Comparison of ENCODE assay signal across 8 mouse cellular contexts in the genomic region with DNA sequence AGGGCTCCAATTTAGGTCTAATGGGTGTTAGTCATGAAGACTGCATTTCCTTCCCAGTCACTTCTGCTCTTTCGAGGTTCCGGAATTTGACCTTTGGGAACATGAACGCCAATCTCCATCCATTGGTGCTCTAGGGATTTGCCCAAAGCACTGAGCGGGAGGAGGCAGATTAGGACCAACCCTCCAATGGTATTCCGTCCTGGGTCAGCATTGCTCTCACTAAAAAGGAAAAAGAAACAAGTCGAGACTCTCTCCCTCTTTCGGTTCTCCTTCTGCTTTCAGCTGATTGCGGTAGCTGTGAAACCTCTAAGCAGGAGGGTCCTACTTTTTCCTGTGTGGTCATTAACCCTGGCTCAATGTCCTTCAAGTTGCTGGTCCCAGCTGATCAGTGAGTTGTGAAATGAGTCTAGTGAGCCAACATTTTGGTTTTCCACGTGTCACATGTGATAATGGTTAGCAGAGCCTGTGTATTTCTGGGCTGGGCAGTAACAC. TPM values are rescaled to one million over a fixed set of nuclear protein-coding genes. Genes with fewer than 3 reads are reported as not detected.
DNase-seq lines count a peak whose midpoint lies in the region; ATAC-seq and TF ChIP-seq lines count a peak whose summit lies in the region.

No protein-coding gene starts in this region.

- no peaks in the 10 kb centered on the region for H3K9me3 ChIP-seq in embryonic facial prominence, embryonic 15.5 days (replicated peaks)
- no peaks in the 10 kb centered on the region for H3K9me3 ChIP-seq in hindbrain, embryonic 13.5 days
- H3K9me3 ChIP-seq in liver, embryonic 12.5 days (replicated peaks), result no peaks in the 10 kb centered on the region

- H3K27ac ChIP-seq in thymus, adult 2 months (ENCODE audit: control insufficient read depth, insufficient read depth, low read length), result no peak overlapping the region
- no peak overlapping the region for H3K27ac ChIP-seq in embryonic facial prominence, embryonic 15.5 days (replicated peaks)
- no peak overlapping the region for H3K27ac ChIP-seq in hindbrain, embryonic 13.5 days
- peak overlapping the region; percentile 74; the same call in 1 of the 2 replicates for H3K27ac ChIP-seq in liver, embryonic 12.5 days

- ATAC-seq in embryonic facial prominence, embryonic 15.5 days (ENCODE audit: insufficient number of reproducible peaks, low FRiP score, low TSS enrichment, low read depth), result no peak
- ATAC-seq in hindbrain, embryonic 13.5 days (ENCODE audit: low FRiP score), result no peak
- no peak; the same call in 1 of the 2 replicates for ATAC-seq in liver, embryonic 12.5 days

- H3K36me3 ChIP-seq in thymus, adult 2 months (ENCODE audit: control insufficient read depth, insufficient read depth, low read length), result no peaks in the 10 kb centered on the region
- peaks cover 16% of the 10 kb centered on the region for H3K36me3 ChIP-seq in embryonic facial prominence, embryonic 15.5 days
- H3K36me3 ChIP-seq in hindbrain, embryonic 13.5 days, result peaks cover 14% of the 10 kb centered on the region
- peaks cover 17% of the 10 kb centered on the region for H3K36me3 ChIP-seq in liver, embryonic 12.5 days

- H3K4me3 ChIP-seq in thymus, adult 2 months (ENCODE audit: control insufficient read depth, insufficient read depth, low read length), result peak overlapping the region; percentile 77
- peak overlapping the region; percentile 81 for H3K4me3 ChIP-seq in embryonic facial prominence, embryonic 15.5 days (replicated peaks)
- peak overlapping the region; percentile 98 for H3K4me3 ChIP-seq in hindbrain, embryonic 13.5 days
- H3K4me3 ChIP-seq in liver, embryonic 12.5 days, result peak overlapping the region; percentile 89

- TF ChIP-seq POLR2A in thymus, adult 2 months (IDR thresholded peaks at IDR 0.05; ENCODE audit: control insufficient read depth, extremely low read depth, insufficient read depth, low read length, poor library complexity), result no peak

- DNase-seq in thymus, adult 2 months, result no peak
- DNase-seq in thymus, postnatal 0 days (ENCODE audit: low spot score), result no peak
- DNase-seq in natural killer cell, adult 2 months (ENCODE audit: low spot score in 2 of 2), result peak; percentile 35 to 45
- no peak for DNase-seq in left cerebral cortex, adult 8-10 months (ENCODE audit: low spot score in 2 of 2)
- DNase-seq in thymus, postnatal 10 days (ENCODE audit: low spot score in 2 of 2), result no peak

- H3K27me3 ChIP-seq in thymus, adult 2 months (ENCODE audit: control insufficient read depth, insufficient read depth, low read length), result no peaks in the 10 kb centered on the region
- H3K27me3 ChIP-seq in embryonic facial prominence, embryonic 15.5 days, result no peaks in the 10 kb centered on the region
- no peaks in the 10 kb centered on the region for H3K27me3 ChIP-seq in hindbrain, embryonic 13.5 days
- H3K27me3 ChIP-seq in liver, embryonic 12.5 days (replicated peaks), result no peaks in the 10 kb centered on the region

- H3K4me1 ChIP-seq in thymus, adult 2 months (replicated peaks; ENCODE audit: control insufficient read depth, insufficient read depth, low read length), result peaks cover 12% of the 10 kb centered on the region
- peaks cover 29% of the 10 kb centered on the region for H3K4me1 ChIP-seq in embryonic facial prominence, embryonic 15.5 days
- peaks cover 30% of the 10 kb centered on the region for H3K4me1 ChIP-seq in hindbrain, embryonic 13.5 days (replicated peaks)
- peaks cover 43% of the 10 kb centered on the region for H3K4me1 ChIP-seq in liver, embryonic 12.5 days

- no peak overlapping the region; the same call in 1 of the 2 replicates for H3K9ac ChIP-seq in embryonic facial prominence, embryonic 15.5 days
- H3K9ac ChIP-seq in hindbrain, embryonic 13.5 days, result peak overlapping the region; percentile 94
- peak overlapping the region; percentile 85 for H3K9ac ChIP-seq in liver, embryonic 12.5 days

- TF ChIP-seq CTCF in thymus, adult 2 months (IDR thresholded peaks at IDR 0.05; ENCODE audit: borderline replicate concordance, control insufficient read depth, extremely low read depth, insufficient read depth, low read length, poor library complexity), result no peak

- 3% methylated on average over 9 of the region's 9 CpGs for WGBS in thymus, adult 2 months
- WGBS in embryonic facial prominence, embryonic 15.5 days, result 3% methylated on average over 9 of the region's 9 CpGs
- 15% methylated on average over 9 of the region's 9 CpGs for whole genome bisulfite sequencing in hindbrain, embryonic 13.5 days
- WGBS in liver, embryonic 12.5 days (ENCODE audit: insufficient replicate concordance), result 3% methylated on average over 9 of the region's 9 CpGs

- H3K4me2 ChIP-seq in embryonic facial prominence, embryonic 15.5 days (replicated peaks), result peak overlapping the region; percentile 79
- peak overlapping the region; percentile 82 for H3K4me2 ChIP-seq in hindbrain, embryonic 13.5 days
- peak overlapping the region; percentile 98 for H3K4me2 ChIP-seq in liver, embryonic 12.5 days

RNA-seq across cellular contexts. Expression of a gene that starts 0.9 kb away (rescaled TPM):
- polyA plus RNA-seq in thymus, adult 2 months (2012; rRNA removed), result 72.1 and 123 TPM in 2 replicates
- polyA plus RNA-seq in thymus, postnatal 0 days (2015; fragmentation: Nextera tagmentation; extraction: Ambion mirVana), result 19.6 and 19.8 TPM in 2 replicates
- 51.3 and 52.1 TPM in 2 replicates for polyA plus RNA-seq in embryonic facial prominence, embryonic 15.5 days (2015; fragmentation: Nextera tagmentation; extraction: Ambion mirVana)
- polyA plus RNA-seq in hindbrain, embryonic 13.5 days (2015; fragmentation: Nextera tagmentation; extraction: Ambion mirVana), result 41.3 and 42.6 TPM in 2 replicates
- 20.0 and 20.3 TPM in 2 replicates for polyA plus RNA-seq in liver, embryonic 12.5 days (2016; fragmentation: Nextera tagmentation; extraction: Ambion mirVana)
- 100 to 1,000 TPM in 2 of 4 experiments, 10 to 100 TPM in 2; 87.2 to 126 (median 99.0) TPM for total RNA-seq in left cerebral cortex, adult 8-10 months (2022)

RNA-seq across cellular contexts. Expression of a gene that starts 14.7 kb away (rescaled TPM):
- polyA plus RNA-seq in thymus, adult 2 months (2012; rRNA removed), result 0.51 and 0.68 TPM in 2 replicates
- polyA plus RNA-seq in thymus, postnatal 0 days (2015; fragmentation: Nextera tagmentation; extraction: Ambion mirVana), result 0.25 and 0.37 TPM in 2 replicates
- polyA plus RNA-seq in embryonic facial prominence, embryonic 15.5 days (2015; fragmentation: Nextera tagmentation; extraction: Ambion mirVana), result 1.7 and 2.6 TPM in 2 replicates
- 12.6 and 13.6 TPM in 2 replicates for polyA plus RNA-seq in hindbrain, embryonic 13.5 days (2015; fragmentation: Nextera tagmentation; extraction: Ambion mirVana)
- polyA plus RNA-seq in liver, embryonic 12.5 days (2016; fragmentation: Nextera tagmentation; extraction: Ambion mirVana), result 0.11 and 0.30 TPM in 2 replicates
- 10 to 100 TPM; 80.6 to 89.9 (median 82.3) TPM for total RNA-seq in left cerebral cortex, adult 8-10 months (2022)

Comparison
In these comparisons a context has a peak if more than half of its experiments do, and no peak if none do; other contexts are left out.
1. DNase-seq: peak in natural killer cell, adult 2 months (2 of 2); none in thymus, adult 2 months (single experiment), thymus, postnatal 0 days (single experiment), left cerebral cortex, adult 8-10 months (0 of 2) and thymus, postnatal 10 days (0 of 2).
2. Peak in every context shown above with its lines, with median percentiles within 50 percentile points of each other: H3K4me3 ChIP-seq and H3K4me2 ChIP-seq.